Mouse (Mus musculus): Measurements from ENCODE around the gene Rpl41. TPM values are rescaled to one million over a fixed set of nuclear protein-coding genes. Genes with fewer than 3 reads are reported as not detected.

Rpl41 gene
- 2,785 and 2,836 TPM in 2 replicates for polyA plus RNA-seq (2014; fragmentation: Nextera tagmentation; extraction: Ambion mirVana)

DNA sequence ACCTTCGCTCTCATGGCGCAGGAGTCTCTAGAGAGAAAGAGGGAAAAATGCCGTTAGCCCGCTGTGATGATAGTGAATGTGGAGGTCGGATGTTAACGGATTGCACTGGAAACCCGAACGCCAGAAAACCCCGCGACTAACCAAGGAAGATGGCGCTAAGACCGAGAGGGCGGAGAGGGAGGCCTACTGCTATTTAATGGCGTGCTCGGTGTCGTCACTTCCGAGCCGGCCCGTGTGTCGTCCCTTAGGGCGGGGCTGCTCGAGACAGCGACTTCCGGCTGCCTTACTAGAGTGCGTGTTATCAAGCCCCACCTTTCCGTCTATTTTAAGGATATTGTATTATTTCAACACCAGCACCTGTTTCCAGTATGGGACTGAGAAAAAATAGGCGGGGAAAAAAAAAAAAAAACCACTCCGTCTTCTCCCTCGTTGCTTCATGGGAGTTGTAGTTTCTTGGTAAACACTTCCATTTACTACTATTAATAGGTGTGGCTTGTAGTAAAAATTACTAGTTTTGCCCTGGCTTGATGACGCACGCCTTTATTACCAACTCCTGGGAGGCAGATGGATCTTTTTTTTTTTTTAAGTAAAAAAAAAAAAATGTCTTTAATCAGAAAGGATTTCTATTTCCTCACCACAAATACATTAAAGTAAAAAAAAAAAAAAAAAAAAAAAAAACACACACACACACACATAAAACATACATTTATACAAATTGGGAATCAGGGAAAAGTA is at the start of gene Rpl41:
Gene Rpl41 (minus strand): TSS at position 359 of the 735 bp plus-strand sequence.
- Histone ChIP-seq H3K4me1 (replicated peaks; ENCODE audit: control insufficient read depth, insufficient read depth, low read length) (peaks cover 2% of the 10 kb centered on the region; the same call in 1 of the 2 replicates), H3K27me3 (ENCODE audit: control insufficient read depth, insufficient read depth, low read length) (no peaks in the 10 kb centered on the region), H3K36me3 (ENCODE audit: control insufficient read depth, insufficient read depth, low read length) (peaks cover 8% of the 10 kb centered on the region), H3K4me3 (ENCODE audit: low read depth, low read length) (peak within 1 kb of the TSS; percentile 79), H3K9me3 (ENCODE audit: control insufficient read depth, low read length) (no peaks in the 10 kb centered on the region), H3K9ac (ENCODE audit: low read depth, low read length) (peak within 1 kb of the TSS; percentile 91), H3K27ac (ENCODE audit: low read depth, low read length) (peak within 1 kb of the TSS; percentile 82), H3K4me2 (replicated peaks; ENCODE audit: low read depth, low read length) (peak within 1 kb of the TSS; percentile 81)
- peak; percentile 85 for ATAC-seq (ENCODE audit: low FRiP score)
- under 1% methylated on average over 31 of the region's 31 CpGs for WGBS
- peak; percentile 94 for DNase-seq (ENCODE audit: low spot score)

DNA sequence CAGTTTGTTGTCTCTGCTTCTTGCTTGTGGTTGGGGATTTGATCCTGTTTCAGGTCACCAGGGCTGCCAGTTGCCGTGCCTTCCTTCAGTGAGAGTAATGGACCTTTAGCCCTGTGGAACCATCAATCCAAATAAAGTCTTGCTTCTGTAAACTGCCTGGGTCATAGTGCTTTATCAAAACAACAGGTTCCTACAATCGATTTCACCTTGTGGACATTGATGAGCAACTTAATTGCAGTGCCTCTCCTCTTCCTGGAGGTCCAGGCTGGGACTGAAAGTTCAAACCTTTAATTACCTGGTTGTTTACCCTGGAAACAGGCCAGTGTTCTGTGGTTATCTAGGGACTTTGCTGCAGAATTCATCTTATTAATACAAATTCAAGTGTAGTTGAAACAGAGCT is 49.4 kb upstream of the Rpl41 start:
- Histone ChIP-seq H3K4me1 (replicated peaks; ENCODE audit: control insufficient read depth, insufficient read depth, low read length) (no peaks in the 10 kb centered on the region), H3K4me2 (replicated peaks; ENCODE audit: low read depth, low read length) (no peak overlapping the region), H3K27me3 (ENCODE audit: control insufficient read depth, insufficient read depth, low read length) (no peaks in the 10 kb centered on the region), H3K27ac (ENCODE audit: low read depth, low read length) (no peak overlapping the region), H3K9me3 (ENCODE audit: control insufficient read depth, low read length) (no peaks in the 10 kb centered on the region), H3K9ac (ENCODE audit: low read depth, low read length) (no peak overlapping the region), H3K36me3 (ENCODE audit: control insufficient read depth, insufficient read depth, low read length) (no peaks in the 10 kb centered on the region), H3K4me3 (ENCODE audit: low read depth, low read length) (no peak overlapping the region)
- WGBS, result 73% methylated on average over 2 of the region's 2 CpGs
- DNase-seq (ENCODE audit: low spot score) (no peak), ATAC-seq (ENCODE audit: low FRiP score) (no peak)

DNA sequence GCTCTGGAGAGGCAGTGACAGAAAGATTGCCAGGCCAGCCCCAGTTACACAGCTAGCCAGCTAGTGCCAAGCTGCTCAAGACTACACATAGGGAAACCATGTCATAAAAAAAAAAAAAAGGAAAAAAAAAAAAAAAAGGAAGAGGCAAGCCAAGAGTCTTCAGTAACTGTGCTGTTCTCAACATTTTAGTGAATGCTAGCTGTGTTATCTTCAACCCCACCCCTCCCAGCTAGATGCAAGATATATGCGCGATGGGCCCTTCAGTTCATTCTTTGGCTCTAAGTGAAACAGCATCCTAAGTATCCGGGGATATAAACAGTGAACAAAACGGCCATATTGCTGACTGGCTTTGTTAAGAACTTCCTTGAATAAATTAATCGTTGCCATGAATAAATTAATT is 43.7 kb upstream of the Rpl41 start:
- Histone ChIP-seq H3K4me3 (ENCODE audit: low read depth, low read length) (no peak overlapping the region), H3K27ac (ENCODE audit: low read depth, low read length) (no peak overlapping the region), H3K4me2 (replicated peaks; ENCODE audit: low read depth, low read length) (no peak overlapping the region), H3K4me1 (replicated peaks; ENCODE audit: control insufficient read depth, insufficient read depth, low read length) (0 out of 2 replicates have a peak, but pooled peaks cover 4% of the 10 kb centered on the region), H3K9me3 (ENCODE audit: control insufficient read depth, low read length) (no peaks in the 10 kb centered on the region), H3K36me3 (ENCODE audit: control insufficient read depth, insufficient read depth, low read length) (no peaks in the 10 kb centered on the region), H3K27me3 (ENCODE audit: control insufficient read depth, insufficient read depth, low read length) (peaks cover 23% of the 10 kb centered on the region), H3K9ac (ENCODE audit: low read depth, low read length) (no peak overlapping the region)
- DNase-seq (ENCODE audit: low spot score) (no peak), ATAC-seq (ENCODE audit: low FRiP score) (no peak)
- WGBS, result 83% methylated on average over 5 of the region's 5 CpGs

DNA sequence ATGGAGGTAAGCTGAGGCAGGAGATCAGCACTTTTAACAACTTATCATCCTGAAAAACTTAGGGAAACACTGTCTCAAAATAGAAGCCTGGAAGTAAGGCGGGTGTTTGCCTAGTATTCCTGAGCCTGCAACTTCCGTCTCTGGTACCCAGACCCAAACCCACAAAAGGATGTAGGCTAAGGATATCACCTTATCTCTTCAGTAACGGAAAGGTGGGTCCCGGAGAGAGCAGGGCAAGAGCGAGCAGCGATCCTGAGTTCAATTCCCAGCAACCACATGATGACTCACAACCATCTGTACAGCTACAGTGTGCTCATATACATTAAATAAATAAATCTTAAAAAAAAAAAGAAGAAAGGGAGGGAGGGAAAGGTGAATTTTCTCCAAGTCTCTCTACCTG is 42.3 kb upstream of the Rpl41 start:
- Histone ChIP-seq H3K4me1 (replicated peaks; ENCODE audit: control insufficient read depth, insufficient read depth, low read length) (0 out of 2 replicates have a peak, but pooled peaks cover 4% of the 10 kb centered on the region), H3K36me3 (ENCODE audit: control insufficient read depth, insufficient read depth, low read length) (no peaks in the 10 kb centered on the region), H3K27me3 (ENCODE audit: control insufficient read depth, insufficient read depth, low read length) (peaks cover 33% of the 10 kb centered on the region), H3K9ac (ENCODE audit: low read depth, low read length) (no peak overlapping the region), H3K4me2 (replicated peaks; ENCODE audit: low read depth, low read length) (no peak overlapping the region), H3K27ac (ENCODE audit: low read depth, low read length) (no peak overlapping the region), H3K9me3 (ENCODE audit: control insufficient read depth, low read length) (no peaks in the 10 kb centered on the region), H3K4me3 (ENCODE audit: low read depth, low read length) (no peak overlapping the region)
- ATAC-seq (ENCODE audit: low FRiP score) (no peak), DNase-seq (ENCODE audit: low spot score) (no peak)
- 88% methylated on average over 6 of the region's 6 CpGs for WGBS

DNA sequence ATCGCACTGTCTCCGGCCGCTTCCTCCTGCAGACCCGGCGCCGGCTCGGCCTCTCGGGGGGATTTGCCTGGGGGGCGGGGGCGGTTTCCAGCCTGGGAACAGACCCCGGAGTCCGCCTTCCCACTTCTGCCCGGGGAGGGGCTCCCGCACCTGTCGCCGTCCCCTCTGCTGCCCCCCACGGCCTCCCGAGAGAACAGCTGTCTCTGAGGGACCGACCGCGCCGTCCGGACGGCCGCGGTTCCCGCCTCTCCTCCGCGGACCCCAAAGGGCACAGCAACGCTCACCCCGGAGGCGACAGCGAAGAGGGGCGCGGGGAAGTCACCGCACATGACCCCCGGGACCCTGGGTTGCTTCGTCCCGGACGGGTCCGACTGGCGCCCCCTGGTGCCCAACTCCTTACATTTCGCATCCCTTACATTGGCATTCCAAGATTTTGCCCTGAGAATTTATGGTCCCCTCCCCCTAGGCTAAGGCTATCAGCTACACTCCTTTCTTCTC is 41.1 kb upstream of the Rpl41 start:
- Histone ChIP-seq H3K27ac (ENCODE audit: low read depth, low read length) (peak overlapping the region; percentile 47; the same call in 1 of the 2 replicates), H3K27me3 (ENCODE audit: control insufficient read depth, insufficient read depth, low read length) (peaks cover 33% of the 10 kb centered on the region)

DNA sequence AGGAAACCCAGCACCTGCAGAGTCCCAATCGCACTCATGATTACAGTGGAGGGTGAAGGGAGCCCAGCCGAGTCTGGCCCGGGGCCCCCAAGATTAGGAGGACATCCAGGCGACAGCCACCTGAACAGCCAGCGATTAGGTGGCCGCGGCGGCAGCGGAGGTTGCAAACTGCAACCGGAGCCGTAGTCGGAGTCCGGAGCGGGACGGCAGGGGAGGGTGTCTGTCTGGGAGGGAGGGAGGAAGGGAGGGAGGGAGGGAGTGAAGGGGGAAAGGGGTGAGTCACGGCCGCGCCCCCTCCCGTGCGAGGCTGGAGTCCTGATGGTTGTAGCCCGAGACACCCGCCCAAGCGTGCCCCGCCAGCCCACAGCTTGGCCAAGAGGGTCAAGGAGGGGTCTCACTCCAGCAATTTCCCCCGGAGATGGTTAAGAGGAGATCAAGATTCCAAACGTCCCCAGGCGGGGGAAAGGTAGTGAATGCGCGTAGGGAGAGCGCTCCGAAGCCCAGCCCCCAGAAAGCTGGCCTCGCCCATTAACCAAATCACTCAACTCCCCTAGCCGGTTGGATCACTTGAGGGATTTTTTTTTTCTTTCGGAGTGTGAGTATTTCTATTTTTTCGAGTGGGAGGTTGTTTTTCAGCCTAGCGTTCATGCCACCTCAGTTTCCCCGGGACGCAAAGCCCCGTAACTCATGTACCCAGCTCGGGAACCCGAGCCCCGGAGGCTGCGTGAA is 40.5 kb upstream of the Rpl41 start, which contains the start of gene Erbb3:
Gene Erbb3 (minus strand): TSS at position 189 of the 729 bp plus-strand sequence.
- peaks cover 33% of the 10 kb centered on the region for H3K27me3 ChIP-seq (ENCODE audit: control insufficient read depth, insufficient read depth, low read length)
- H3K4me1 ChIP-seq (replicated peaks; ENCODE audit: control insufficient read depth, insufficient read depth, low read length), result 0 out of 2 replicates have a peak, but pooled peaks cover 4% of the 10 kb centered on the region
- ATAC-seq (ENCODE audit: low FRiP score) (peak; percentile 33; the same call in 1 of the 2 replicates), DNase-seq (ENCODE audit: low spot score) (peak; percentile 64)
- peak within 1 kb of the TSS; percentile 50 for H3K9ac ChIP-seq (ENCODE audit: low read depth, low read length)
- no peaks in the 10 kb centered on the region for H3K36me3 ChIP-seq (ENCODE audit: control insufficient read depth, insufficient read depth, low read length)
- no peaks in the 10 kb centered on the region for H3K9me3 ChIP-seq (ENCODE audit: control insufficient read depth, low read length)
- peak within 1 kb of the TSS; percentile 66 for H3K4me3 ChIP-seq (ENCODE audit: low read depth, low read length)
- peak within 1 kb of the TSS; percentile 47 for H3K27ac ChIP-seq (ENCODE audit: low read depth, low read length)
- under 1% methylated on average over 41 of the region's 43 CpGs for WGBS
- H3K4me2 ChIP-seq (replicated peaks; ENCODE audit: low read depth, low read length), result peak within 1 kb of the TSS; percentile 94

More for the DNA sequence above, 41.1 kb upstream of the Rpl41 start:
- DNase-seq (ENCODE audit: low spot score) (peak; percentile 89), ATAC-seq (ENCODE audit: low FRiP score) (peak; percentile 64)
- peak overlapping the region; percentile 50 for H3K9ac ChIP-seq (ENCODE audit: low read depth, low read length)
- 0 out of 2 replicates have a peak, but pooled peaks cover 4% of the 10 kb centered on the region for H3K4me1 ChIP-seq (replicated peaks; ENCODE audit: control insufficient read depth, insufficient read depth, low read length)
- peak overlapping the region; percentile 94 for H3K4me2 ChIP-seq (replicated peaks; ENCODE audit: low read depth, low read length)
- H3K9me3 ChIP-seq (ENCODE audit: control insufficient read depth, low read length), result no peaks in the 10 kb centered on the region
- under 1% methylated on average over 43 of the region's 43 CpGs for WGBS
- H3K4me3 ChIP-seq (ENCODE audit: low read depth, low read length), result peak overlapping the region; percentile 66
- no peaks in the 10 kb centered on the region for H3K36me3 ChIP-seq (ENCODE audit: control insufficient read depth, insufficient read depth, low read length)

DNA sequence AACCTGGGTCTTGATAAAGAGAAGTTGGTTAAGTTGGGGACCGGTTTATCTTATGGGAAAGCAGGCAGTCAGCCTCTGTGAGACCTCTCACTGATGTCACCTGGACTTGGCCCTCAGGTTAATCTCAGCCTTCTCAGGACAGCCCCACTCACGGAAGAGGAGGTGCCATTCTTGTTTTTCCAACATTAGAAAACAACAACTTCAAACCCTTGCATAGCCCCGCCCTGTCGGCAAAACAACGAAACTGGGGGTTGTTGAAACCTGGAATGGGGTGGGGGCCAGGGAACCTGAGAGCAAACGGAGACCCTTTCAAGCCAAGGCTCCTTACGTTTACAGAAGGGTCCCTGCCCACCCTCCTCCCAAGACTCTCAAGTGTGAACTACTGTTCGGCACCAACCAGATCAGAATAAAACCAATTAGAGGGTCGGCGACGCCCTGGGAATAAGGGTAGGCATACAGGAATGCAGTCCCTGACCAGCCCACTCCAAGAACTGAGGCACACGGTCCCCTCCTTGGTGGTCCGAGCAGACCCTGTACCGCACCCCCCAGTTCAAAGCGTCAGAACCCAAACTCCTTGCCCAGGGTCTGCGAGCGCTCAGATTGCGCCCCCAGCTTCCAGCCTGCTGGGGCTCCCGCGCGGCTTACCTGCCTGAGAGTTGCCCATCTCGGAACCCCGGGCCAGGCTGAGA is 39.8 kb upstream of the Rpl41 start:
- Histone ChIP-seq H3K4me2 (replicated peaks; ENCODE audit: low read depth, low read length) (peak overlapping the region; percentile 94), H3K27ac (ENCODE audit: low read depth, low read length) (peak overlapping the region; percentile 30; the same call in 1 of the 2 replicates), H3K4me1 (replicated peaks; ENCODE audit: control insufficient read depth, insufficient read depth, low read length) (0 out of 2 replicates have a peak, but pooled peaks cover 4% of the 10 kb centered on the region), H3K4me3 (ENCODE audit: low read depth, low read length) (peak overlapping the region; percentile 66), H3K36me3 (ENCODE audit: control insufficient read depth, insufficient read depth, low read length) (no peaks in the 10 kb centered on the region), H3K9me3 (ENCODE audit: control insufficient read depth, low read length) (no peaks in the 10 kb centered on the region), H3K9ac (ENCODE audit: low read depth, low read length) (0 out of 2 replicates have a peak overlapping the region, but pooled peaks have one; percentile 23), H3K27me3 (ENCODE audit: control insufficient read depth, insufficient read depth, low read length) (peaks cover 35% of the 10 kb centered on the region)
- 2% methylated on average over 23 of the region's 23 CpGs for WGBS
- peak; percentile 8; the same call in 1 of the 2 replicates for ATAC-seq (ENCODE audit: low FRiP score)
- DNase-seq (ENCODE audit: low spot score), result peak; percentile 34

DNA sequence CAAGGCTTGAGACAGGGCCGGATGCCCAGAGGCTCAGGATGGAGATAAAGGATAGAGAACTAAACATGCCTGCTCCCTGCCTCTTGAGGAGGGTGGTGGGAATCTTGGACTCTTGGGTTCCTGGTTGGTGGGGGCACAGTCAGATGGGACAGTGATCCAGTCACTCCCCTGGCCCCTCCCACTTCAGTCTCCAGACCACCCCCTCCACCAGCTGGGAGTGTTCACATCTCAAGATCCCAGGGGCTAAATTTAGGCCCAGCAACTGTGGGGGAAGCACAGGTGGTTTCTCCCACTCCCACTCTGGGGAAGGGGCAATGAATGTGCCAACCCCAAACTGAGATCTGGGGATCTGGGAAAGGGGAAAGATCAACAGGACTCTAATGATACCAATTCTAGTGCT is 39.0 kb upstream of the Rpl41 start:
- Histone ChIP-seq H3K27me3 (ENCODE audit: control insufficient read depth, insufficient read depth, low read length) (peaks cover 35% of the 10 kb centered on the region), H3K4me1 (replicated peaks; ENCODE audit: control insufficient read depth, insufficient read depth, low read length) (0 out of 2 replicates have a peak, but pooled peaks cover 4% of the 10 kb centered on the region), H3K4me2 (replicated peaks; ENCODE audit: low read depth, low read length) (no peak overlapping the region; the same call in 1 of the 2 replicates), H3K36me3 (ENCODE audit: control insufficient read depth, insufficient read depth, low read length) (no peaks in the 10 kb centered on the region), H3K27ac (ENCODE audit: low read depth, low read length) (no peak overlapping the region), H3K9me3 (ENCODE audit: control insufficient read depth, low read length) (no peaks in the 10 kb centered on the region), H3K4me3 (ENCODE audit: low read depth, low read length) (no peak overlapping the region), H3K9ac (ENCODE audit: low read depth, low read length) (no peak overlapping the region)
- DNase-seq (ENCODE audit: low spot score), result no peak
- no peak for ATAC-seq (ENCODE audit: low FRiP score)
- 46% methylated on average over 1 of the region's 1 CpGs for WGBS
